Mouse (Mus musculus): ENCODE results near the gene Lrig1. TPM values are rescaled to one million over a fixed set of nuclear protein-coding genes. Genes with fewer than 3 reads are reported as not detected.
A peak's percentile ranks its signal among the peaks of the same experiment; 100 is the strongest.

The Lrig1 gene
- total and polyA plus RNA-seq, 2 experiments from 2014 or later: 16.6 to 90.8 TPM

GRCm38 (mm10) chr6:94696182-94697080, 3.5 kb downstream of the Lrig1 start:
- no peaks in the 10 kb centered on the region; the same call in 1 of the 2 replicates for H3K4me1 ChIP-seq (ENCODE audit: insufficient read depth, low read length)
- WGBS: 59% methylated on average over 10 of the region's 10 CpGs
- H3K4me2 ChIP-seq (ENCODE audit: low read depth, low read length, poor library complexity, severe bottlenecking): peak overlapping the region; percentile 93
- no peaks in the 10 kb centered on the region for H3K36me3 ChIP-seq (ENCODE audit: insufficient read depth, low read length)
- peaks cover 3% of the 10 kb centered on the region; the same call in 1 of the 2 replicates for H3K27me3 ChIP-seq (ENCODE audit: insufficient read depth, low read length)
- H3K27ac ChIP-seq (ENCODE audit: low read depth, low read length): no peak overlapping the region
- no peak overlapping the region for H3K9ac ChIP-seq (replicated peaks; ENCODE audit: low read length, poor library complexity, severe bottlenecking)
- TF ChIP-seq CTCF (IDR thresholded peaks at IDR 0.05): no peak
- peak overlapping the region; percentile 92 for H3K4me3 ChIP-seq (ENCODE audit: low read depth, low read length)
- ATAC-seq (ENCODE audit: low FRiP score) (no peak), DNase-seq (ENCODE audit: low spot score) (no peak)
- H3K9me3 ChIP-seq (ENCODE audit: low read length): no peaks in the 10 kb centered on the region

DNA sequence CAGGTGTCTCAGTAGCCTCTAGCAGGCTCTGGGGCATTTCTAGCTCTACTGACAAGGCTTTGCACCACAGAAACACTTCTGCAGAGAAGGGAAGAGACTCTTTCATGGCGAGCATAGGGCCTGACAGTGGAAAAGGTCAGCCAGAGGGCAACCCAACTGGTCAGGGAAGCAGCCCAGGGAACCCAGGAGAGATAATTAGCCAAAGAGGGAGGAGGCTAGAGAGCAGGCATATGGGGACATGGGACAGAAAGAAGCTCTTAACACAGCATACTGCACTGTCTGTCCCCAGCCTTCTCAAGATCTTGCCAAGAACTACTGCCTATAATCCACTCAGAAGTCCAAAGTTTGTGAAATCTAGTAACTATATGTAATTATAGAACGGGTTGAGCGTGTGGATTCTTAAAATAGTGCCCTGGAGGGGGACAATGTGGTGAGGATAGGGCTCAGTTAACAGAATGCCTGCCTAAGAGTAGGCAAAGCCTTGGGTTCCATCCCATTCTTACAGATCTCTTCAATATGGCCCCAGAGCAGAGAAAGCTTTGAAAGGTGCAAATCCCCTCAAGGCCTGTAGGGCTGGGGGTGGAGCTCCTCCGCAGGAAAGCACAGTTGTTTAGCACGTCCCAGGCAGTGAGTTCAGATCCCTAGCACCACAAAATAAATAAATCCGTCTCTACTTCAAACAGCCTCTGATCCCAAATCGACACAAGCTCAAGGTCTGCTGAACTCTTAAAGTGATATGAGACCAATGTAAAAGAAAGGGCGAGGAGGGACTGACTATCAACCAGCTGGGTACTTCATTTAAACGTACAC, 4.6 kb downstream of the Lrig1 start:
- peak overlapping the region; percentile 93 for H3K4me2 ChIP-seq (ENCODE audit: low read depth, low read length, poor library complexity, severe bottlenecking)
- whole genome bisulfite sequencing: 58% methylated on average over 9 of the region's 9 CpGs
- H3K4me1 ChIP-seq (ENCODE audit: insufficient read depth, low read length): no peaks in the 10 kb centered on the region; the same call in 1 of the 2 replicates
- no peak for DNase-seq (ENCODE audit: low spot score)
- H3K4me3 ChIP-seq (ENCODE audit: low read depth, low read length): peak overlapping the region; percentile 92
- peak; percentile 25; the same call in 1 of the 2 replicates for TF ChIP-seq CTCF (IDR thresholded peaks at IDR 0.05)
- H3K9ac ChIP-seq (replicated peaks; ENCODE audit: low read length, poor library complexity, severe bottlenecking): no peak overlapping the region
- no peaks in the 10 kb centered on the region for H3K9me3 ChIP-seq (ENCODE audit: low read length)
- peaks cover 3% of the 10 kb centered on the region; the same call in 1 of the 2 replicates for H3K27me3 ChIP-seq (ENCODE audit: insufficient read depth, low read length)
- no peak overlapping the region for H3K27ac ChIP-seq (ENCODE audit: low read depth, low read length)
- no peak for ATAC-seq (ENCODE audit: low FRiP score)
- no peaks in the 10 kb centered on the region for H3K36me3 ChIP-seq (ENCODE audit: insufficient read depth, low read length)

DNA sequence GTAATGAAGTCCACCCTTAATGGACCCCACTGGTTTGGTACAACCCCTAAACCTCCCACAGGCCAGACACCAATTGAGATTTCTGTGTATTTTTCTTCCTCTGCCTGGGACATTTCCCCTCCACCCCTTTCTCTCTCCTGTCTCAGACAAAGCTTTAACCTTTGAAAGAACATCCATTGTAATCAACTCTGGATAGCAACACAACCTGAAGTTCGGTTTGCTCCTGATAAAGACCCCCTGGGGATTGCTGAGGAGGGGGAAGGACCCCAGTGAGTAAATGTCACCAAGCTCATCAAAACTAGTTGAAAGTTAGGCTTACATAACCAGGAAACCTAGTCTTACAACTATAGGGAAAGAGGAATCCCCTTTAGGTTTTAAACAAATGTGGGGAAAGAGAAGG, 5.5 kb downstream of the Lrig1 start:
- Histone ChIP-seq H3K4me2 (ENCODE audit: low read depth, low read length, poor library complexity, severe bottlenecking) (peak overlapping the region; percentile 93), H3K36me3 (ENCODE audit: insufficient read depth, low read length) (no peaks in the 10 kb centered on the region), H3K9ac (replicated peaks; ENCODE audit: low read length, poor library complexity, severe bottlenecking) (no peak overlapping the region), H3K4me1 (ENCODE audit: insufficient read depth, low read length) (no peaks in the 10 kb centered on the region; the same call in 1 of the 2 replicates), H3K4me3 (ENCODE audit: low read depth, low read length) (peak overlapping the region; percentile 2; the same call in 1 of the 2 replicates), H3K27ac (ENCODE audit: low read depth, low read length) (no peak overlapping the region), H3K27me3 (ENCODE audit: insufficient read depth, low read length) (peaks cover 3% of the 10 kb centered on the region; the same call in 1 of the 2 replicates), H3K9me3 (ENCODE audit: low read length) (no peaks in the 10 kb centered on the region)
- ATAC-seq (ENCODE audit: low FRiP score): no peak
- WGBS: 9% methylated on average over 1 of the region's 1 CpGs
- no peak for DNase-seq (ENCODE audit: low spot score)
- TF ChIP-seq CTCF (IDR thresholded peaks at IDR 0.05): no peak

DNA sequence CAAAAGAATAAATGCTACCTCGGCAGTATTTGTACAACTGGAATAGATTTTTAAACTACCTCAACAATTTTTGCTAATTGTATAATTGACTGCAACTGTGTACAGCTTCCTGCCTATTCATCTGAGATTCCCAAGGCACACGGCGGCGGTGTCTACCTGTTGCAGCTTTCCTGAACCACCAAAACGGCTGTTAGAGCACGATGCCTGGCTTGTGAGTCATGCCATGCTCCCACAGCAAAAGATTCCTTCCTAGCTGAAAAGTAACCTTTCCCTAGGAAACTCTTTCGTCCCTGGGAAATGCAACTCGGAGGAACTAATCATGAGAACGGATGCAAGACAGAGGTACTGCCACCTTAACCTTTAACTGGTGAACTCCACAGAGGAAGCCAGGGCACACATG, 6.9 kb downstream of the Lrig1 start:
- 0 out of 2 replicates have a peak overlapping the region, but pooled peaks have one; percentile 1 for H3K4me3 ChIP-seq (ENCODE audit: low read depth, low read length)
- H3K4me1 ChIP-seq (ENCODE audit: insufficient read depth, low read length): no peaks in the 10 kb centered on the region
- DNase-seq (ENCODE audit: low spot score) (no peak), ATAC-seq (ENCODE audit: low FRiP score) (no peak)
- peak overlapping the region; percentile 93; the same call in 1 of the 2 replicates for H3K4me2 ChIP-seq (ENCODE audit: low read depth, low read length, poor library complexity, severe bottlenecking)
- no peak overlapping the region for H3K9ac ChIP-seq (replicated peaks; ENCODE audit: low read length, poor library complexity, severe bottlenecking)
- no peaks in the 10 kb centered on the region for H3K36me3 ChIP-seq (ENCODE audit: insufficient read depth, low read length)
- TF ChIP-seq CTCF (IDR thresholded peaks at IDR 0.05): no peak
- H3K27ac ChIP-seq (ENCODE audit: low read depth, low read length): no peak overlapping the region
- H3K27me3 ChIP-seq (ENCODE audit: insufficient read depth, low read length): peaks cover 3% of the 10 kb centered on the region; the same call in 1 of the 2 replicates
- 78% methylated on average over 9 of the region's 9 CpGs for WGBS
- no peaks in the 10 kb centered on the region for H3K9me3 ChIP-seq (ENCODE audit: low read length)

GRCm38 (mm10) chr6:94692003-94692402, 8.0 kb downstream of the Lrig1 start:
- 64% methylated on average over 2 of the region's 2 CpGs for WGBS
- Histone ChIP-seq H3K4me1 (ENCODE audit: insufficient read depth, low read length) (no peaks in the 10 kb centered on the region), H3K9ac (replicated peaks; ENCODE audit: low read length, poor library complexity, severe bottlenecking) (no peak overlapping the region), H3K36me3 (ENCODE audit: insufficient read depth, low read length) (no peaks in the 10 kb centered on the region), H3K27me3 (ENCODE audit: insufficient read depth, low read length) (peaks cover 3% of the 10 kb centered on the region; the same call in 1 of the 2 replicates), H3K9me3 (ENCODE audit: low read length) (no peaks in the 10 kb centered on the region), H3K4me2 (ENCODE audit: low read depth, low read length, poor library complexity, severe bottlenecking) (peak overlapping the region; percentile 93; the same call in 1 of the 2 replicates), H3K27ac (ENCODE audit: low read depth, low read length) (no peak overlapping the region), H3K4me3 (ENCODE audit: low read depth, low read length) (no peak overlapping the region)
- DNase-seq (ENCODE audit: low spot score): no peak
- no peak for ATAC-seq (ENCODE audit: low FRiP score)
- TF ChIP-seq CTCF (IDR thresholded peaks at IDR 0.05): no peak

Measured in midbrain, postnatal 0 days (tissue).